Mouse (Mus musculus) G1E (cell line): ENCODE data around the gene Mcoln3.

Experiments used
- CTCF ChIP-seq: IDR thresholded peaks from 2 replicates; pipeline ENCODE4 v1.5.1; 2012; ENCODE audit warnings: low read depth, low read length, inconsistent platforms, mixed read lengths
- GATA1 ChIP-seq: IDR thresholded peaks from 2 replicates; pipeline ENCODE4 v1.6.1; 2012; ENCODE audit warnings: borderline replicate concordance, low read length, inconsistent platforms, mixed read lengths
- TAL1 ChIP-seq: conservative IDR thresholded peaks from 2 replicates; pipeline ENCODE4 v1.6.1; 2012; ENCODE audit warnings: low read depth, low read length, inconsistent platforms, mixed read lengths

DNA sequence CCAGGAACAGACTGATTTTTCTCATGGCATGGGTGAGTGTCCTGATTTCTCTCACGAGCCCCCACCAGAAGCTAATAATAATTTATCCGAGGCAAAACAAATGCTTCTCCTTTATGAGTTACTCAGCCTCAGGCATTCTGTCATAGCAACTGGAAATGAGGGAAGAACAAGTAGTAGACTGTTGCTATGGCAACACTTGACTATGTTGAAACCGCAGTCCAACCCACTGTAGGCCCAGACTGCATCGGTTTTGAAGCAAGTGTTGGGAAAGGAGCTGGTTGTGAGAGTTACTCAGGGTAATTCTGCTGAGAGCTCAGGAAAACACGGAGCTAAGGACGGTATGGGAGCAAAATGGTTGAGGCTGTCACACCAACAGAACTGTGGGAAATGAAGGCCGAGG is 25.3 kb downstream of the Mcoln3 start:
- TF ChIP-seq TAL1 (no peak), CTCF (no peak), GATA1 (no peak)
